Comparison of ENCODE assay signal across 9 mouse cellular contexts in genomic region chr15:102546677-102547427, GRCm38 (mm10). TPM values are rescaled to one million over a fixed set of nuclear protein-coding genes. Genes with fewer than 3 reads are reported as not detected.
DNase-seq lines count a peak whose midpoint lies in the region; ATAC-seq lines count a peak whose summit lies in the region.
"Had no signal": no experiment of that assay in that cellular context is flagged by ENCODE, and none has a peak within 500 bp of the region (broad histone marks: within the 10 kb centered on the region; RNA-seq: fewer than 3 reads in every experiment).

No protein-coding gene starts in this region.

- ATAC-seq in forebrain, embryonic 16.5 days: peak; percentile 92
- peak; percentile 90 for ATAC-seq in hindbrain, embryonic 16.5 days

- H3K9me3 ChIP-seq in forebrain, embryonic 16.5 days (ENCODE audit: control insufficient read depth, low read length): no peaks in the 10 kb centered on the region
- H3K9me3 ChIP-seq in hindbrain, embryonic 16.5 days (ENCODE audit: control insufficient read depth, low read length): no peaks in the 10 kb centered on the region
- H3K9me3 ChIP-seq: limb, embryonic 12.5 days had no signal

- H3K27me3 ChIP-seq in forebrain, embryonic 16.5 days (replicated peaks; ENCODE audit: control insufficient read depth, insufficient read depth, low read length): no peaks in the 10 kb centered on the region
- H3K27me3 ChIP-seq in hindbrain, embryonic 16.5 days (replicated peaks; ENCODE audit: control insufficient read depth, insufficient read depth, low read length): no peaks in the 10 kb centered on the region
- H3K27me3 ChIP-seq: limb, embryonic 12.5 days had no signal

- no peak overlapping the region for H3K9ac ChIP-seq in forebrain, embryonic 16.5 days (replicated peaks; ENCODE audit: low read depth, low read length)
- H3K9ac ChIP-seq in hindbrain, embryonic 16.5 days (ENCODE audit: low read depth, low read length): 0 out of 2 replicates have a peak overlapping the region, but pooled peaks have one; percentile 32
- H3K9ac ChIP-seq: limb, embryonic 12.5 days had no signal

- peaks cover 9% of the 10 kb centered on the region for H3K4me1 ChIP-seq in forebrain, embryonic 16.5 days (replicated peaks; ENCODE audit: control insufficient read depth, insufficient read depth, low read length)
- peaks cover 5% of the 10 kb centered on the region; the same call in 1 of the 2 replicates for H3K4me1 ChIP-seq in hindbrain, embryonic 16.5 days (ENCODE audit: control insufficient read depth, insufficient read depth, low read depth, low read length)
- H3K4me1 ChIP-seq: limb, embryonic 12.5 days had no signal

- peak overlapping the region; percentile 88 for H3K27ac ChIP-seq in forebrain, embryonic 16.5 days (ENCODE audit: low read length)
- peak overlapping the region; percentile 69 for H3K27ac ChIP-seq in hindbrain, embryonic 16.5 days (ENCODE audit: low read depth, low read length)
- H3K27ac ChIP-seq: limb, embryonic 12.5 days had no signal

- WGBS in forebrain, embryonic 16.5 days: 58% methylated on average over 3 of the region's 3 CpGs
- WGBS in hindbrain, embryonic 16.5 days: 61% methylated on average over 3 of the region's 3 CpGs

- no peak overlapping the region for H3K4me3 ChIP-seq in forebrain, embryonic 16.5 days (replicated peaks; ENCODE audit: low read length)
- H3K4me3 ChIP-seq in hindbrain, embryonic 16.5 days (ENCODE audit: low read length): no peak overlapping the region
- H3K4me3 ChIP-seq: limb, embryonic 12.5 days had no signal

- intact Hi-C loops in left cerebral cortex, postnatal 36 days (cut with DNase I): no loop called here

- H3K4me2 ChIP-seq in forebrain, embryonic 16.5 days (ENCODE audit: low read length): no peak overlapping the region
- H3K4me2 ChIP-seq in hindbrain, embryonic 16.5 days (ENCODE audit: low read length): no peak overlapping the region; the same call in 1 of the 2 replicates
- H3K4me2 ChIP-seq: limb, embryonic 12.5 days had no signal

- DNase-seq in adrenal gland, adult (ENCODE audit: inconsistent age in 2 of 2, low spot score in 1 of 2): peak; percentile 61 to 75
- DNase-seq in adrenal gland, postnatal 4 days (ENCODE audit: low spot score in 2 of 2): no peak
- DNase-seq in adrenal gland, adult 8-10 months: peak; percentile 40
- peak; percentile 82 to 83 for DNase-seq in left cerebral cortex, postnatal 36 days (ENCODE audit: low spot score in 2 of 2)
- peak; percentile 48 for DNase-seq in skeletal muscle tissue, adult 2 months (ENCODE audit: low read depth, low spot score)
- no peak for DNase-seq in spleen, postnatal 36 days (ENCODE audit: low spot score in 2 of 2)

- H3K36me3 ChIP-seq in forebrain, embryonic 16.5 days (ENCODE audit: control insufficient read depth, insufficient read depth): peaks cover 8% of the 10 kb centered on the region; the same call in 1 of the 2 replicates
- H3K36me3 ChIP-seq in hindbrain, embryonic 16.5 days (ENCODE audit: control insufficient read depth, insufficient read depth, low read length): peaks cover 16% of the 10 kb centered on the region; the same call in 1 of the 2 replicates

RNA-seq across cellular contexts. Expression of gene Npff, which starts 22.1 kb away (rescaled TPM):
- total RNA-seq in adrenal gland, postnatal 4 days (2021): 1 to 10 TPM; 5.9 to 8.6 TPM
- total RNA-seq in adrenal gland, adult 8-10 months (2022): 10 to 100 TPM in 1 of 4 experiments, 1 to 10 TPM in 3; 1.0 to 13.3 (median 5.6) TPM
- polyA plus RNA-seq in forebrain, embryonic 16.5 days (2015; fragmentation: Nextera tagmentation; extraction: Ambion mirVana): 2.9 and 3.1 TPM in 2 replicates
- 4.1 and 5.0 TPM in 2 replicates for polyA plus RNA-seq in hindbrain, embryonic 16.5 days (2015; fragmentation: Nextera tagmentation; extraction: Ambion mirVana)
- total RNA-seq in left cerebral cortex, postnatal 36 days (2021): 1 to 10 TPM; 1.8 to 5.1 TPM

RNA-seq across cellular contexts. Expression of gene Tarbp2, which starts 28.9 kb away (rescaled TPM):
- total RNA-seq in adrenal gland, postnatal 4 days (2021): 10 to 100 TPM; 52.8 to 53.2 TPM
- 10 to 100 TPM; 31.9 to 50.7 (median 41.9) TPM for total RNA-seq in adrenal gland, adult 8-10 months (2022)
- polyA plus RNA-seq in forebrain, embryonic 16.5 days (2015; fragmentation: Nextera tagmentation; extraction: Ambion mirVana): 97.2 and 114 TPM in 2 replicates
- 104 and 109 TPM in 2 replicates for polyA plus RNA-seq in hindbrain, embryonic 16.5 days (2015; fragmentation: Nextera tagmentation; extraction: Ambion mirVana)
- 10 to 100 TPM; 30.7 to 36.3 TPM for total RNA-seq in left cerebral cortex, postnatal 36 days (2021)

RNA-seq across cellular contexts. Expression of gene Map3k12, which starts 30.0 kb away (rescaled TPM):
- 10 to 100 TPM; 13.2 to 13.4 TPM for total RNA-seq in adrenal gland, postnatal 4 days (2021)
- 10 to 100 TPM in 3 of 4 experiments, 1 to 10 TPM in 1; 9.5 to 27.1 (median 18.0) TPM for total RNA-seq in adrenal gland, adult 8-10 months (2022)
- 58.7 and 69.5 TPM in 2 replicates for polyA plus RNA-seq in forebrain, embryonic 16.5 days (2015; fragmentation: Nextera tagmentation; extraction: Ambion mirVana)
- polyA plus RNA-seq in hindbrain, embryonic 16.5 days (2015; fragmentation: Nextera tagmentation; extraction: Ambion mirVana): 55.7 and 62.4 TPM in 2 replicates
- 10 to 100 TPM; 96.4 to 98.8 TPM for total RNA-seq in left cerebral cortex, postnatal 36 days (2021)

RNA-seq across cellular contexts. Expression of gene Gm10337, which starts 43.3 kb away (rescaled TPM):
- 1 to 10 TPM in 1 of 2 experiments, not detected in 1; 4.3 TPM for total RNA-seq in adrenal gland, postnatal 4 days (2021)
- 1 to 10 TPM in 3 of 4 experiments, not detected in 1; 3.5 to 9.2 (median 8.3) TPM for total RNA-seq in adrenal gland, adult 8-10 months (2022)
- polyA plus RNA-seq in forebrain, embryonic 16.5 days (2015; fragmentation: Nextera tagmentation; extraction: Ambion mirVana): 17.3 and 22.2 TPM in 2 replicates
- polyA plus RNA-seq in hindbrain, embryonic 16.5 days (2015; fragmentation: Nextera tagmentation; extraction: Ambion mirVana): 8.1 and 21.8 TPM in 2 replicates
- total RNA-seq in left cerebral cortex, postnatal 36 days (2021): not detected
- polyA plus RNA-seq: limb, embryonic 12.5 days had no signal

Comparison
In these comparisons a context has a peak if more than half of its experiments do, and no peak if none do; other contexts are left out.
1. DNase-seq: peak in adrenal gland, adult (2 of 2), adrenal gland, adult 8-10 months (single experiment), left cerebral cortex, postnatal 36 days (2 of 2) and skeletal muscle tissue, adult 2 months (single experiment); none in adrenal gland, postnatal 4 days (0 of 2) and spleen, postnatal 36 days (0 of 2).